Mouse (Mus musculus) hindbrain, embryonic 15.5 days (tissue): ENCODE data around the gene Klf13. TPM values are rescaled to one million over a fixed set of nuclear protein-coding genes. Genes with fewer than 3 reads are reported as not detected.
A peak's percentile ranks its signal among the peaks of the same experiment; 100 is the strongest.

Experiments
- ATAC-seq: fragments of 200-750 bp; cut with Nextera tagmentation; 2 replicates; pipeline ENCODE4 v1.8.0; 2017; ENCODE audit warnings: low read depth, moderate number of reproducible peaks, moderate TSS enrichment; ENCODE audit not compliant: low FRiP score
- H3K27ac ChIP-seq: fragments of 300-500 bp; sonication (generic); replicated peaks from 2 replicates; pipeline ENCODE4 v1.5.1; 2015; ENCODE audit warnings: mild to moderate bottlenecking, inconsistent platforms
- H3K27me3 ChIP-seq: fragments of 300-500 bp; sonication (generic); 2 replicates; pipeline ENCODE4 v1.6.1; 2015; ENCODE audit warnings: control low read depth, inconsistent platforms
- H3K36me3 ChIP-seq: fragments of 300-500 bp; sonication (generic); 2 replicates; pipeline ENCODE4 v1.6.1; 2015; ENCODE audit warnings: control low read depth, inconsistent platforms
- H3K4me1 ChIP-seq: fragments of 300-500 bp; sonication (generic); replicated peaks from 2 replicates; pipeline ENCODE4 v1.6.1; 2015; ENCODE audit warnings: control low read depth, inconsistent platforms
- H3K4me2 ChIP-seq: fragments of 300-500 bp; sonication (generic); 2 replicates; pipeline ENCODE4 v1.6.1; 2015; ENCODE audit warnings: moderate library complexity, mild to moderate bottlenecking, inconsistent platforms
- H3K4me3 ChIP-seq: fragments of 300-500 bp; sonication (generic); 2 replicates; pipeline ENCODE4 v1.5.1; 2015; ENCODE audit warnings: mild to moderate bottlenecking, inconsistent platforms
- H3K9ac ChIP-seq: fragments of 300-500 bp; sonication (generic); 2 replicates; pipeline ENCODE4 v1.6.1; 2015; ENCODE audit warnings: inconsistent platforms
- H3K9me3 ChIP-seq: fragments of 300-500 bp; sonication (generic); 2 replicates; pipeline ENCODE4 v1.6.1; 2016; ENCODE audit warnings: control low read depth, inconsistent platforms
- WGBS: fragments of 180-500 bp; shearing (Covaris S2); methylation state at CpG from one replicate; pipeline ENCODE4 v1.1.7; 2015; 5-methylcytosine and 5-hydroxymethylcytosine counted together
- polyA plus RNA-seq: library from polyadenylated mRNA; unstranded; fragments of >200 nt; fragmentation: Nextera tagmentation; extraction: Ambion mirVana; gene quantifications from 2 replicates; pipeline ENCODE4 v1.2.1, GENCODE M21; 2015

Gene Klf13
- polyA plus RNA-seq, 1 experiment from 2014 or later = 24.7 TPM

GRCm38 (mm10) chr7:63899925-63900324 lies 38.8 kb downstream of the Klf13 start:
- H3K36me3 ChIP-seq = no peaks in the 10 kb centered on the region
- no peaks in the 10 kb centered on the region for H3K27me3 ChIP-seq
- WGBS = 85% methylated on average over 8 of the region's 8 CpGs
- H3K9ac ChIP-seq = no peak overlapping the region
- no peak overlapping the region for H3K4me2 ChIP-seq
- H3K4me3 ChIP-seq = no peak overlapping the region
- no peak overlapping the region for H3K27ac ChIP-seq
- H3K9me3 ChIP-seq = no peaks in the 10 kb centered on the region
- peaks cover 50% of the 10 kb centered on the region for H3K4me1 ChIP-seq
- ATAC-seq = no peak

GRCm38 (mm10) chr7:63898201-63898600 lies 40.5 kb downstream of the Klf13 start:
- 82% methylated on average over 6 of the region's 6 CpGs for WGBS

GRCm38 (mm10) chr7:63897655-63898054 lies 41.1 kb downstream of the Klf13 start:
- no peaks in the 10 kb centered on the region for H3K27me3 ChIP-seq
- no peak overlapping the region for H3K4me3 ChIP-seq
- no peak overlapping the region for H3K27ac ChIP-seq
- peaks cover 50% of the 10 kb centered on the region for H3K4me1 ChIP-seq
- no peak for ATAC-seq
- no peaks in the 10 kb centered on the region for H3K36me3 ChIP-seq
- no peak overlapping the region for H3K9ac ChIP-seq
- no peaks in the 10 kb centered on the region for H3K9me3 ChIP-seq
- peak overlapping the region; percentile 59; the same call in 1 of the 2 replicates for H3K4me2 ChIP-seq
- 47% methylated on average over 3 of the region's 3 CpGs for WGBS

More at GRCm38 (mm10) chr7:63898201-63898600, 40.5 kb downstream of the Klf13 start:
- H3K4me3 ChIP-seq = no peak overlapping the region
- H3K9me3 ChIP-seq = no peaks in the 10 kb centered on the region
- no peaks in the 10 kb centered on the region for H3K27me3 ChIP-seq
- H3K4me2 ChIP-seq = no peak overlapping the region
- ATAC-seq = no peak
- H3K27ac ChIP-seq = no peak overlapping the region
- no peaks in the 10 kb centered on the region for H3K36me3 ChIP-seq
- no peak overlapping the region for H3K9ac ChIP-seq
- H3K4me1 ChIP-seq = peaks cover 52% of the 10 kb centered on the region

DNA sequence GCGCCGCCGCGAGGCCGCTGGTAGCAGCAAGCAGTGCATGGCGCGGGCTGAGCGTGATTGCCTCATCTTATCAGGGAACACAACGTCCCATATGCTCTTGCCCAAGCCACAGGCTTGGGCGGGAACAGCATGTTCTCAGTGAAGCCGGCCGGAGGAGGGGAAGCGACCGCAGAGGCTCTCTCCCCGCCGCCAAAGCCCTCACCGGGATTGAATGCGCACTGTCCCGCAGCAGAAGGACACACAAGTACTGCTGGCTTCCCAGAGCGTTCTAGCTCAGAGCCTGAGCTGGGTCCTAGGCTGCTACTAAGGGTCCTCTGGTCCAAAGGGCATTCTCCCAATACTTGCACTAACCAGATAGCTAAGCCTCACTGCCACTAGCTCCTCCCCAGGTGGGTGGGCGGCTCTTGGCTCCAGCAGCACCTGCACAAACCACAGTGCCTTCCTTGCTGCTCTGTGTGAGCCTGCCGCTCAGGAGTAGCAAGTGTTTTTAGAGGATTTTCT lies 41.7 kb downstream of the Klf13 start:
- ATAC-seq = peak; percentile 74
- Histone ChIP-seq H3K36me3 (no peaks in the 10 kb centered on the region), H3K9me3 (no peaks in the 10 kb centered on the region), H3K27me3 (no peaks in the 10 kb centered on the region), H3K27ac (peak overlapping the region; percentile 35; the same call in 1 of the 2 replicates), H3K4me1 (peaks cover 47% of the 10 kb centered on the region), H3K9ac (peak overlapping the region; percentile 31), H3K4me2 (peak overlapping the region; percentile 59), H3K4me3 (peak overlapping the region; percentile 26)
- 2% methylated on average over 22 of the region's 22 CpGs for WGBS

DNA sequence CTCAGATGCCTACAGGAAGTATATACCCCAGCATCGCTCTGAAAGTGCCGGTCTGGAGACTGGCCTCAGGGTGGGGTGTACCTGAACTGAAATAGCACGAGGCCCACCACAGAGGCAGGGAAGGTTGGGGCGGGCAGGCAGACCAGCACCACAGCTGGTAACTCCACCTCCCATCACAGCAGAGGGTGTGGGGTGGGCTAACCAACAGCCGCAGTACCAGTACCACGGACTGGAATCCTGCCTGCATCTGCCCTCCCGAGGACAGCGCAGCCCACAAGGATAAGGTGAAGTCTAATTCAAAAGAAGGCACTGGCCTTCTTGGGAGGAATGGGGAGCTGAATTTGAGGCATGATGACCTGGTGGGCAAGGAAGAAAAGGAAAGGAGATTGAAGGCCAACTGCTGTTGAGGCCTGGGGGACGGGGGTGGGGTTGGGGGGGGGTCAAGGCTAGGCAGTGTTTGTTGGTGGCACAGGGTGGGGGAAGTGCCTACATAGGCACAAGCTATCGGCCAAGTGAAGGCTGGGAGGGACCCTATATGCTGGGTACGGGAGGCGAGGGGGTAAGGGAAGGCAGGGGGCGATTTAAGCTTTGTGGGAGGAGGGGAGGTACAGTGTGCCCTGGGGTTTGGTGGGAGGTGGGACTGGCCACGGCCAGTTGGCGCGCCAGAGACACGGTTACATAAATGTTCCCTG lies 42.3 kb downstream of the Klf13 start:
- Histone ChIP-seq H3K9me3 (no peaks in the 10 kb centered on the region), H3K27ac (0 out of 2 replicates have a peak overlapping the region, but pooled peaks have one; percentile 35), H3K4me3 (peak overlapping the region; percentile 26), H3K36me3 (peaks cover under 1% of the 10 kb centered on the region; the same call in 1 of the 2 replicates), H3K4me2 (peak overlapping the region; percentile 59), H3K4me1 (peaks cover 42% of the 10 kb centered on the region), H3K9ac (peak overlapping the region; percentile 31), H3K27me3 (no peaks in the 10 kb centered on the region)
- ATAC-seq = peak; percentile 51
- WGBS = 24% methylated on average over 17 of the region's 17 CpGs

DNA sequence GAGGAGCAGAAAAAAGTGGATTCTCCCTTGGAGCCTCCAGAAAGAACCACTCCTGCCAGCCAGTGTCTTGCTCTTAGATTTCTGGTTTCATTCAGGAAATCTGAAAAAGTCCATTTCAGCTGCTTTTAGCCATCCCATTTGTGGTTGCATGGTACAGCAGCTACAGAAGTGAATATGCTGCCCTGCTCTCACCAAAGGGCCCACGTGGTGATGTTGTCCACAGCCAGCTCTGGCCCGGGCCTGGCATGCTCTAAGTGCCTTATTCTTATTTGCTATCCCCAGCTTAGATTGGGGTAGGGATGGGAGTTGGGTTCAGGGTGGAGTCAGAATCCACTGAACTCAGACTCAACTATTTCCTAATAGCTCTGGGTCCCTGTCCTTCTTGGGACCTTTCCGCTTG lies 43.5 kb downstream of the Klf13 start:
- Histone ChIP-seq H3K36me3 (peaks cover 7% of the 10 kb centered on the region; the same call in 1 of the 2 replicates), H3K27me3 (no peaks in the 10 kb centered on the region), H3K9ac (no peak overlapping the region), H3K4me1 (peaks cover 37% of the 10 kb centered on the region), H3K4me3 (no peak overlapping the region), H3K27ac (no peak overlapping the region), H3K4me2 (no peak overlapping the region), H3K9me3 (no peaks in the 10 kb centered on the region)
- WGBS = 91% methylated on average over 3 of the region's 3 CpGs
- ATAC-seq = no peak

DNA sequence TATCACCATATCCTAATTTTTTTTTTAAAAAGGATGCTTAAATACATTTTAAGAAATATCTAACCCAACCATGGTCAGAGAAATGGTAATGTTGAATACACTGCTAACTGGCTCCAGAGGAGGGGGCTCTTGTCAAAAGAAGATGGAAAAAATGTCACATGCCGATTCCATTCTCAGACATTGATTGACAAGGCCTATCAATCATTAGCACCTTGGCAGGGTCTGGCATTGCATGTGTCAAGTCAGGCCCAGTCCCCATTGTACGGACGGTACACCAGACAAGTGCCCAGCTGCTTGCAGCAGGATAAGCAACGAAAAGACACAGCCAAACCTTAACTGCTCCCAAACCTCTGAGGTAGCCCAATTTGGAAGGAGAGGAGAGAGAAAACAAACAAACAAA lies 44.1 kb downstream of the Klf13 start:
- no peak overlapping the region for H3K27ac ChIP-seq
- no peak overlapping the region for H3K9ac ChIP-seq
- no peak overlapping the region for H3K4me2 ChIP-seq
- no peaks in the 10 kb centered on the region for H3K9me3 ChIP-seq
- no peaks in the 10 kb centered on the region for H3K27me3 ChIP-seq
- no peak for ATAC-seq
- H3K36me3 ChIP-seq = peaks cover 13% of the 10 kb centered on the region; the same call in 1 of the 2 replicates
- no peak overlapping the region for H3K4me3 ChIP-seq
- peaks cover 37% of the 10 kb centered on the region for H3K4me1 ChIP-seq
- 61% methylated on average over 4 of the region's 4 CpGs for WGBS

DNA sequence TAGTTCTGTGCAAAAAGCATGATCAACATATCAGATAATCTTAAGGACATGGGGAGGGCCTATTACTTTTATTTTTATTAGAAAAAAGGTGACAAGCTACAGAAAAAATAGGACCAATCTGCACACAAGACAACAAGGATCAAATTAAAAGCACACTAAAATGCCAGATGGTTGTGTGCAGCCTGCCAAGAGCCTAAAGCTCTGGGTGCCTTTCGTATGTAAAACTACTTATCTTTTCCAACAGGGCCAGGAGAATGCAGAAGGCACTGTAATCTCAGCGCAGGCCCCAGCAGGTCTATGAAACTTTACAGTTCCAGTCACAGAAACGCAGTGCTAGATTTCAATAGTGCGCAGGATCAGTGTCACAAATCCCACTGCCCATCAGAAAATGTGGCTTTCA lies 45.0 kb downstream of the Klf13 start:
- no peak overlapping the region for H3K4me2 ChIP-seq
- ATAC-seq = no peak
- no peak overlapping the region for H3K4me3 ChIP-seq
- H3K27me3 ChIP-seq = no peaks in the 10 kb centered on the region
- H3K9me3 ChIP-seq = no peaks in the 10 kb centered on the region
- H3K9ac ChIP-seq = no peak overlapping the region
- WGBS = 53% methylated on average over 4 of the region's 4 CpGs
- peaks cover 37% of the 10 kb centered on the region for H3K4me1 ChIP-seq
- H3K27ac ChIP-seq = no peak overlapping the region
- peaks cover 17% of the 10 kb centered on the region; the same call in 1 of the 2 replicates for H3K36me3 ChIP-seq

DNA sequence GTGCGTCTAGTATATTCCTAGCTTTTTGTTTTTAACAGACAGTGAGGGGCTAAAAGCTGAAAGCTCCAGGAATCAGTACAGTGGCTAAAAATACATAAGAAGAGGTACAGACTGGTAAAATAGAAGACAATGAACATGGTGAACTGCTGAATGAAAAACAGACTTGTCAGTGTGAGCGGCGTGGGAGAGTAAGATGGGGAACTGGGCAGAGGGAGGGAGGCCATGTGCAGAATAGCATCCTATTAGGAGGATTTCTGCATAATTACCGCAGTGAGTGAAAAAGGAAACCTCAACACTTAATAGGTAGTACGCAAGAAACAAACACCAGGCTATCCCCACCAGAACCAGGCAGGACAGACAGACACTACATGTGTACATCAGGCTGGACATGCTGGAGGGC lies 45.5 kb downstream of the Klf13 start:
- 71% methylated on average over 5 of the region's 5 CpGs for WGBS
- no peak overlapping the region for H3K9ac ChIP-seq

DNA sequence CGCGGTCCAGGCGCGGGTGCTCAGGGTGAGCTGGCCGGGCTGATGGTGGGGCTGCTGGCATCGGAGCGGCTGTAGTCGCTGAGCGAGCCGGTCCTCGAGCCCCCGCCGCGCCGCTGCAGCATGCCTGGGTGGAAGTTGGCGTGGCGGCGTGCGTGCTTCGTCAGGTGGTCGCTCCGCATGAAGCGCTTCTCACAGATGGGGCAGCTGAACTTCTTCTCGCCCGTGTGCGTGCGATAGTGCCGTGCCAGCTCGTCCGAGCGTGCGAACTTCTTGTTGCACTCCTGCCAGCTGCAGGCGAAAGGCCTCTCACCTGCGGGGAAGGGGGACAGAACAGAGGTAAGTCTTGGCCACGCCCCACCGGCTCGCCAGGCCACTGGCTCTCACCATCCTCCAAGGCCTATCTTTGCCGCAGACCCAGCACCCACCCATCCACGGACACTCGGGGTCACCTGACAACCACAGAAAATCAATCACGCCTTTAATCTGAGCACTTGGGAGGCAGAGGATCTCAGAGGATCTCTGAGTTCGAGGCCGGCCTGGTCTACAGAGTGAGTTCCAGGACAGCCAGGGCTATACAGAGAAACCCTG lies 47.1 kb downstream of the Klf13 start:
- WGBS = 73% methylated on average over 43 of the region's 43 CpGs

More for the DNA sequence above, 45.5 kb downstream of the Klf13 start:
- Histone ChIP-seq H3K9me3 (no peaks in the 10 kb centered on the region), H3K4me2 (no peak overlapping the region), H3K4me3 (no peak overlapping the region), H3K36me3 (peaks cover 17% of the 10 kb centered on the region; the same call in 1 of the 2 replicates), H3K27ac (no peak overlapping the region), H3K4me1 (peaks cover 35% of the 10 kb centered on the region), H3K27me3 (no peaks in the 10 kb centered on the region)
- no peak for ATAC-seq

GRCm38 (mm10) chr7:63889116-63889975 lies 49.4 kb downstream of the Klf13 start:
- H3K4me2 ChIP-seq = no peak overlapping the region
- H3K9ac ChIP-seq = no peak overlapping the region
- WGBS = 74% methylated on average over 9 of the region's 9 CpGs
- H3K36me3 ChIP-seq = peaks cover 17% of the 10 kb centered on the region; the same call in 1 of the 2 replicates
- peaks cover 10% of the 10 kb centered on the region for H3K4me1 ChIP-seq
- ATAC-seq = no peak
- no peaks in the 10 kb centered on the region for H3K27me3 ChIP-seq
- no peak overlapping the region for H3K27ac ChIP-seq
- no peak overlapping the region for H3K4me3 ChIP-seq
- H3K9me3 ChIP-seq = no peaks in the 10 kb centered on the region

More for the DNA sequence above, 47.1 kb downstream of the Klf13 start:
- Histone ChIP-seq H3K36me3 (peaks cover 17% of the 10 kb centered on the region; the same call in 1 of the 2 replicates), H3K4me2 (no peak overlapping the region), H3K9ac (no peak overlapping the region), H3K4me3 (no peak overlapping the region), H3K9me3 (no peaks in the 10 kb centered on the region), H3K4me1 (peaks cover 19% of the 10 kb centered on the region), H3K27me3 (no peaks in the 10 kb centered on the region), H3K27ac (no peak overlapping the region)
- no peak for ATAC-seq
